Mouse (Mus musculus) left cerebral cortex, adult 2 months (tissue): ENCODE measurements around the gene Sort1. TPM values are rescaled to one million over a fixed set of nuclear protein-coding genes. Genes with fewer than 3 reads are reported as not detected.
A peak's percentile ranks its signal among the peaks of the same experiment; 100 is the strongest.

Experiments
- DNase-seq, 2 experiments: peaks; one replicate each; pipeline ENCODE4 v3.0.0; 2021 to 2022; ENCODE audit warnings: low spot score in 2 of 2, mixed read lengths in 1 of 2; ENCODE audit errors: extremely low spot score in 1 of 2
- H3K27ac ChIP-seq: fragments of 200-600 bp; 2 replicates; pipeline ENCODE4 v1.8.1; 2022
- H3K4me3 ChIP-seq: fragments of 200-600 bp; 2 replicates; pipeline ENCODE4 v1.8.1; 2022
- CTCF ChIP-seq: fragments of 200-600 bp; IDR thresholded peaks from 2 replicates; pipeline ENCODE4 v1.8.1; 2022; ENCODE audit warnings: antibody characterized with exemption, mild to moderate bottlenecking, moderate library complexity
- intact Hi-C: fragments of 180-260 bp; cut with DNase I; formaldehyde crosslinking; loops from one replicate; pipeline ENCODE4 v1.15.1; 2025
- total RNA-seq, 2 experiments: library from RNA; stranded (reverse); gene quantifications; 2 replicates each; pipeline ENCODE4 v1.2.3; 2021

Sort1 gene
- total RNA-seq, 2 experiments from 2014 or later, result 310 to 316 TPM

- intact Hi-C loops, result loop anchor here (1.0 to 10.0 kb wide), 4 partner anchors 59 to 282 kb away; partner anchors contain the start of gene Tmem167b
- peak overlapping the region; percentile 76 for H3K4me3 ChIP-seq
- peak overlapping the region; percentile 88 for H3K27ac ChIP-seq
- no peak for DNase-seq
- TF ChIP-seq CTCF, result no peak
Measured at GRCm38 (mm10) chr3:108283241-108283561, 681 bp upstream of the Sort1 start.

DNA sequence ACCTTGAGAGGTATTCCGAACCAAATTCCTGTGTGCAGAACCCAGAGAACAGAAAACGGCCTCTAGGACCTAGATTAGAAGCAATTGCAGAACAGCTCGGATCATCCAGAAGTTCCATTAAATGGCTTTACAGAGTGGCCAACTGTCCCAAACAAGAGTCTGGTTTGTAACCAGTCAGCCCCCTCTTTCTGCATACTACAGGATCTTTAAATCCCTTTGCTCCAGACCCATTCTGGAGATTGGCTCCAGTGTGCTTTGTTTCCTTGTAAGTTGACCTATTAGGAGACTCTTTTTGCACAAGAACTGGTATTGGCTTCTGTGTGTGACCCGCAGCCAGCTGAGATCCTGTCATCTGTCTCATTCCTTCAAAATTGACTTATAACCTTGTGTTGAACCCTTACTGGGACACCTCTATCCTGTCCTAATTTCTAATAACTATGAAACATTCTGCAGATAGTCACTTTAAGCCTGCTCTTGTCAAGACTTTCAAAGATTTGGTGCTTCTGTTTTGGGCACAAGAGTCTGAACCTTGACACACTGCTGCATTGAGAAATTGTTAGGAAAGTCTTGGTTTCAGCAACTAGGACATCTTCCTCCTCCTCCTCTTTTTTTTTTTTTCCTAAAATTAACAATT lies 1.3 kb downstream of the Sort1 start:
- TF ChIP-seq CTCF, result no peak
- Histone ChIP-seq H3K27ac (peak overlapping the region; percentile 88), H3K4me3 (peak overlapping the region; percentile 76)
- no peak for DNase-seq
- intact Hi-C loops, result loop anchor here (5.0 to 10.0 kb wide), 2 partner anchors 42 to 280 kb away; partner anchors contain the start of gene Tmem167b

DNA sequence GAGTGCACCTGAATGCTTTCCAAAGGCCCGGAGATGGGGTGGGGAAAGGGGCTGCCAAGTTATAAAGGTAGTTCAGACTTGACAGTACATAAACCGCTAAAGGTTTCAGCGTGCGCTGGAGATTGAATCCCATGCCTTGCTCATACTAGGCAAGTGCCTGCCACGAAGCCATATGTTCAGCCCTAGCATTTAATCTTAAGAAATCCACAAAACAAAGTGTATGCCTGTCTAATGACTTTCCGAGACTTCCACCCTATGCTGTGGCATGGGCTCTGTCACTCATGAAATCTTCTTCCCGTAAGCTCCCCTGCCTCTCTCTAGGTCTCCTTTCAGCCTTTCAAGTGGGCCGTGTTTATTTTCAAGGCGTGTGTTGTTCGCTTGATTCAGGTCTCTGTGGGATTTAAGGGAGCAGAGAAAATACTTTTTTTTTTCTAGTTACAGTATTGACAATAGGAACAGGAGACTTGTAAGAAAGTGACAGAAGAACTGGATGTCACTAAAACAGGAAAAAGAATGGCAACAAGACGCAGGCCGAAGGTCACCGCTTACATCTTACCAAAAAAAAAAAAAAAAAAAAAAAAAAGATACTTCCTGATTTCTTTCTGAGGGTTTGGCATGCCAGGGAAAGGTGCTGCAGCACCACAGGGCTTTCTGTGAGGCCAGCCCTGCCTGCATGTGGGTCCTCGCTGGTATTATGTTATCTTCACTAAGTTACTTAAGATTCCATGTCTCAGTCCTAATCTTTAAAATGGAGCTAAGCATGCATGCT lies 3.0 kb downstream of the Sort1 start:
- intact Hi-C loops, result loop anchor here (5.0 to 10.0 kb wide), 2 partner anchors 40 to 278 kb away; partner anchors contain the start of gene Tmem167b
- no peak for DNase-seq
- no peak for TF ChIP-seq CTCF
- H3K27ac ChIP-seq, result peak overlapping the region; percentile 85
- peak overlapping the region; percentile 76 for H3K4me3 ChIP-seq

DNA sequence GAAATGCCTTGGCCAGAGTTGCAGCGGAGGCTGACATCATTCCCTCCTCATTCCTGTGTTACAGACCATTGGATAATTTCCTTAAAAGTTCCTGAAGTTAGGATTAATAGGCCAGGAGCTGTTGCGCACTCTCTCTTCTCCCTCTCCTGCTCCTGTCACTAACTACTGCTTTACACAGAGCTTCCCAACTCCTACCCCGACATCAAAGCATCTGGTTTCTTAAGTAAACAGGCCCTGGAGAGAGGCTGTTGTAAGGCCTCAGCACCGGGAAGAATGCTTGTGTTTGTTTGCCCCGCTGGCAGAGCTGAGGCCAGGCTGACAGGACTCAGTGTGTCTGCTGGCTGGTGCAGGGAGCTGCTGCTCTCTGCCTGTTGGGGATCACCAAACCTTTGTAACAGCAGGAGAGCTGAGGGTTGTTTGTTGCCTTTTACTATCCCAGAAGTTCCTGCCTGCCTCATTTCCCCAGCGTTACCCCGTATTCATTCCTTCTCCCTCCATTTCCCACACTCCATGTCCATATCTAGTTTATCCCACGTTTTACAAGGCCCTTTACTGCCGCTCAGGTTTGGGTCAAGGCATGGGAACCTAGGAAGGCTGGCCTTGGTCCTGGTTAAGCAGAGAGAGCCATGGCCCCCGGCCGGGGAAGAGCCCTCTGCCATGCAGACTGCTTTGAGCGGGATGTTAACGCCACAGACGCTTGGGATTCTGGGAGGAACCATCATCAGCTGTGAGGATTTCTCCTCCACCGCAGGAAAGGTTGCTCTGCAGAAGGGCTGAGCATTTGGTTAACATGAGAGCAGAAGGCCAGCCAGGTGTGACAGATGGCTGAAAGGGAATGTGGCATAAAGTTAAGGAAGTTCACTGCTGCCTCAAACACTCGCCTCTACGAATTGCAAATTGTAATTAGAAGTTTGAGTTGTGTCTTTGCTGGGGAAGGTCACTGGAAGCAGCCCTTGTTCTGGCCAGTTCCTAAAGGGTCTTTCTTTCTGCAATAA lies 4.2 kb downstream of the Sort1 start:
- no peak for DNase-seq
- Histone ChIP-seq H3K27ac (peak overlapping the region; percentile 85), H3K4me3 (peak overlapping the region; percentile 29)
- intact Hi-C loops, result loop anchor here (5.0 to 10.0 kb wide), 2 partner anchors 39 to 277 kb away; partner anchors contain the start of gene Tmem167b
- TF ChIP-seq CTCF, result no peak

DNA sequence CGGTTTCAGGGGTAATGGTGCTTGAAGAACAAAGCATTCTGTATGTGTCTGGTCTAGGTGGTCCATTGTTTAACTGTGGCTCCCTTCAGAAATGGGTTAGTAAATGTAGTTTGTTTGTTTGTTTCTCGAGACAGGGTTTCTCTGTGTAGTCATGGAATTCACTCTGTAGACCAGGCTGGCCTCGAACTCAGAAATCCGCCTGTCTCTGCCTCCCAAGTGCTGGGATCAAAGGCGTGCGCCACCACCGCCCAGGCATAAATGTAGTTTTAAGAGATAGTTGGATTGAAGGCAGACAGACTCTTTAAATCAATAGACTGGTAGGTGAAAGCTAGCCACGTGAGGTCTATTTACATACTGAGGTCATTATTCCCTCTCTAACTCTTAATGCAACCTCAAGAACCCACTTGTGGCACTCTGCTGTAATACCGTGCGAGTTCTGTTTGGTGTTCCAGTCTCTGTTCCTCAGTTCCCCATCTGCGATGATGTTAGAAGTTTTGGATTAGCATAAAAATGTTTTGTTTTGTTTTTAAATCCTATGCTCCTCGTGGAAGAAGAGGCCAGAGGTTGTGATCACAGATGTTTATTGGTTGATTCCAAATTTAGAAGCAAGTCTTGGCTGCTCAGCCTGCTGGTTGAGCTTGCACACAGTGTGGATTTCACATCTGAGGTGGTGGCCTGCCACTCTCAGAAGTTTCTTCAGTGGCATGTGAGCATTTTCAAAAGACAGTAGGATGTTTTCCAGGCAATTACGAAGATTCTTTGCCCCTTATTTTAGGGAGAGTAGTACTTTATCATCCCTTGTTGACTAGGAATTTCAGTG lies 5.6 kb downstream of the Sort1 start:
- Histone ChIP-seq H3K27ac (peak overlapping the region; percentile 85; the same call in 1 of the 2 replicates), H3K4me3 (no peak overlapping the region)
- TF ChIP-seq CTCF, result no peak
- intact Hi-C loops, result loop anchor here (5.0 to 10.0 kb wide), 2 partner anchors 38 to 275 kb away; partner anchors contain the start of gene Tmem167b
- no peak for DNase-seq

DNA sequence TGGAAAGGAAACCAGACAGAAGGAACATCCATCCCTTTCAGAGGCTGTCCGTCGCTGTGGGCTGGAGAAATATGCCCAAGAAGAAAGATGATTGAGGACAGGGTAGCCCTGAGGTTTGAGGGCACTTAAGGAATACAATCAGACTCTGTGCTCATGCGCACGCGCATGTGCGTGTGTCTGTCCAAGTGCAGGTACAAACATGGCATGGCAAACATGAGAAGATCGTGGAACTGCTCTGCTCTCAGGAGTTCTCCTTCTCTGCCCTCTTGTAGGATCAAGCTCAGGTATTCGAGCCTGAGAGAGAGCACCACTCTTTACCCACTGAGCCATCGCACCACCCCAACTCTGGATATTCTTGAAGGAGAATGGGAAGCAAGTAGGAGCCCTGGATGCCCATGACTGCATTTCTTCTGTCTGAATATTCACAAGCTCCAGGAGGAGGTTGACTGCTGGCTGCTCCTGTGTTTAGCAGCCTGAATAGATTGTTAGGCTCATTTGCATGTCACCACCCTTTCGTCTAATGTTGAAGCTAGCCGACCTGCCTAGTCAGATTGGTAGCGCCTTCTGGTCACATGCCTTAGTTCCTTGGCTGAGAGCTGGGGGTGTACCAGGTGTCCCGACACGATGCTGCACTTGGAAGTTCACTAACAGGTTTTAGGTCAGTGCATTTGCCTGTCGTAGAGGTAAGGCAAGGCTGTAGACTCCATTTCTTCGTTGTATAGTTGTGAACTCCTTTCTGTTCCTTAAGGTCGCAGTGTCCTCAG lies 7.3 kb downstream of the Sort1 start:
- intact Hi-C loops, result no loop called here
- no peak overlapping the region; the same call in 1 of the 2 replicates for H3K27ac ChIP-seq
- no peak for DNase-seq
- no peak for TF ChIP-seq CTCF
- no peak overlapping the region for H3K4me3 ChIP-seq

- no peak overlapping the region for H3K4me3 ChIP-seq
- H3K27ac ChIP-seq, result peak overlapping the region; percentile 93
- DNase-seq, result no peak
- intact Hi-C loops, result no loop called here
- TF ChIP-seq CTCF, result no peak
Measured at GRCm38 (mm10) chr3:108294398-108294797, 10.5 kb downstream of the Sort1 start.

GRCm38 (mm10) chr3:108295379-108296219 lies 11.7 kb downstream of the Sort1 start:
- peak; percentile 55 to 60 for DNase-seq
- H3K4me3 ChIP-seq, result peak overlapping the region; percentile 19; the same call in 1 of the 2 replicates
- intact Hi-C loops, result loop anchor here (5.0 kb wide), 1 partner anchor 87 kb away; the partner anchor contains the start of gene Psrc1

More at GRCm38 (mm10) chr3:108295379-108296219, 11.7 kb downstream of the Sort1 start:
- H3K27ac ChIP-seq, result peak overlapping the region; percentile 93
- TF ChIP-seq CTCF, result no peak
